Mouse (Mus musculus): Measurements from ENCODE around the gene Hist2h2ac. TPM values are rescaled to one million over a fixed set of nuclear protein-coding genes. Genes with fewer than 3 reads are reported as not detected.
A peak's percentile ranks its signal among the peaks of the same experiment; 100 is the strongest.
"Not testable (repeated sequence)": the region's sequence is repeated elsewhere in the genome, so short reads cannot be mapped to it uniquely, and the experiment has no call there.

The Hist2h2ac gene
- total RNA-seq, 2 experiments from 2014 or later: 12.1 to 12.5 TPM

DNA sequence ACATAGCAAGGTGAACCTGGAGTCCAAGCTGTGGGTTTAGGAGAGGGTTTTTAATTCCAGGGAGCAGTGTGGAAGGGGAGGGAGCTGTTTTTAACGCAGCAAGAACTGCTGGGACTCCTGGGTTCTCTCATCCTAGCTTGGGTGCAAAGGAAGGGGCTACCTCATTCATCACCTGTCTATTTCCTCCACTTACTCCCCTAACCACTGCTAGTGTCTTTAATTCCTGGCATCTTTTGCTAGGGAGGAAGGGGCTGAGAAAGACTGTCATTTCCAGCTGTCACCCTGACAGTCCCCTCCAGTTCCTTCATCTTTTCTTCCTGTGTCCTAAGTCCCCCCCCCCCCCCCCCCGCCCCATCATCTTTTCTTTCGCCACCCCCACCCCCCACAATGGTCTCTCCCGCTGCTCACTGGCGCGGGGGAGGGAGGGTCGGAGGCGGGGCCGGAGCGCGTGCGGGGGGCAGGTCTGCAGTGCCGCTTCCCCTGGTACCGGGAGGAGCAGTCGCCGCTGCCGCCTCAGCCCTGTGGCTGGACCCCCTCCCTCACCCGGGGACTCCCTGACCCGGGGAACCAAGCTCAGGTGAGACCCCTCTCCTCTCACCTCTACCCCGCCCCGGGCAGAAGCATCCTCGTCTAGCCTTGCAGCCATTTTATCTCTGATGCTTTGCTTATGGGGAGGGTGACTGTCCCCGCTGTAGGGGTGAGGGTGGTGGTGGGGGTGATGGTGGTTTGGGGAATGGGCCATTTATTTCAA lies 39.8 kb downstream of the Hist2h2ac start, which contains the start of gene Sv2a:
TSS of gene Sv2a (plus strand) at position 425 of the 751 bp plus-strand sequence.
- DNase-seq: no peak

DNA sequence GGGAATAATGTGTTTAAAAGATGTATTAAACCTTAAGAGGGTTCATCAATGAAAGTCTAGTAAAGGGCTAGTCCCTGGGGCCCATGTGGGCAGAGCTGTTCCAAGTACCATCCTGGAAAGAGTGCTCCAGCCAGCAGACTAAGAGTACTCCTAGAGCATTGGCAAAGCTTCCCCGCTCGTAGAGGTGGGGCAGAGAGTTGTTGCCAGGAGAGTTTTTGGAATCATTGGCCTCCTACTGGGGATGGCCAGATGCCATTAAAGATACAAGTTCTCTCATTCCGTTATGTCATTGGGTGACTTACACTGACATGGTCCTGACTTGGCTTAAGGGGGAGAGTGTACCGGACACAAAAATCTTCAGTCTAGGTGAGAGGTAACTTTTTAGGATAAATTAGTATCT lies 41.1 kb downstream of the Hist2h2ac start:
- peak; percentile 62 for DNase-seq

DNA sequence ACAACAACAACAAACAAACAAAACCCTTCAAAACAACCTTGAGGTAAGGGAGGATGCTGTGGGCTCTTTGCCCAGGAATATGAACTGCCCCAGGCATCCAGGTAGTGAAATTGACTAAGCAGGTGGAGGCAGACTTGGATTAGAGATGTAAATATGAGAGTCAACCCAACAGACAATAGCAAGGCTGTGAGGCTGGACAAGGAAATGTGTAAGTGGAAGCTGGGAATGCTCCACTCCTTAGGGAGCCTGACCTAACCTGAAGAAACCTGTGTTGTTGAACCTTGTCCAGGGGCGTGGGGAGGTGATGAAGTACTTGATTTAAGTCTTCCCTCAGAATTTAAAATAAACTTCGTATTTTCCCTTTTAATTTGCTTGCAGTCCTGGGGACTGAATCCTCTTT lies 41.8 kb downstream of the Hist2h2ac start:
- DNase-seq: no peak

DNA sequence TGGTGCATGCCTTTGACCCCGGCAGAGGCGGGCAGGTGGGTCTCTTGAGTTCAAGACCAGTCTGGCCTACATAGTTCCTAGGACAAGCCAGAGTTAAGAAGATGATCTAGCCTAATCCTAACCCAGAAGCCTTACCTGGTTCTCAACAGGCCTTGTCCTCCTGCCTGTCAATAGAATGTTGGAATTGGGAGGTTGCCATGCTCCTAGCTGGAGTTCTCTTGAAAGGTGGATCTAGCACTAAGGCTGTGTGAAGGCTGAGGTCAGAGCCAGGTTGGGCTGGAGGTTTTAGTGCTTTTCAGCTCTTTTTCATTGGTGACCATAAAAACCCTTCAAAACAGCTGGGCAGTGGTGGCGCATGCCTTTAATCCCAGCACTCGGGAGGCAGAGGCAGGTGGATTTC lies 42.3 kb downstream of the Hist2h2ac start:
- DNase-seq: no peak

DNA sequence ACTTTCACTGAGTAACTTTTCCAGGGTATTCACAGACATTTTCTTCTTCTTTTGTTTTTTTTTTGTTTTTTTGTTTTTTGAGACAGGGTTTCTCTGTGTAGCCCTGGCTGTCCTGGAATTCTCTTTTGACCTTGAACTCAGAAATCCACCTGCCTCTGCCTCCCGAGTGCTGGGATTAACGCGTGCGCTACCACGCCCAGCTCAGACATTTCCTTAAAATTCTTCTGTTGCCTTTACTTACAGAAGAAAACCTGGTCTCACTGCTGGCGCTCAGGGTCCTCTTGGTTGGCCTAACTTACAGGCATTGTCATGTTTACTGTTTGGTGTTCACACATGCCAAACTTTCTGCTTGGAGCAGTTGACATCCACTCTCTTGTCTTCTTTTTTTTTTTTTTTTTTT lies 45.4 kb downstream of the Hist2h2ac start:
- no peak for DNase-seq

DNA sequence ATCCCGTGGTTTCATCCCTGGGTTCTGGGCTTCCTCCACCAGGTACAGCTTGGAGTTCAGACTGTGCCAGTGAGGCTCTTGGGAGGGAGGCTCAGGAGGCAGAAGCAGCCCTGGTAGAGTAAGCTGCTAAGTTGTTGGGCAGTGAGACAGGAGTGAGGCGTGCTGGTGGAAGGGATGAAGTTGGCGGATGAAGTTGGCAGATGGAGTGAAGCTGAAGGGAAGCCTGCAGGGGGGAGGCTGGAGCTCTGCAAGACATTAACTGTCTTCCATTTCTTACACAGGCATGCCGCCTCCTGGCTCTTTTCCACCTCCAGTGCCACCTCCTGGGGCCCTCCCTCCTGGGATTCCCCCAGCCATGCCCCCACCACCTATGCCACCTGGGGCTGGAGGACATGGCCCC lies 46.6 kb downstream of the Hist2h2ac start:
- DNase-seq: not testable (repeated sequence)

DNA sequence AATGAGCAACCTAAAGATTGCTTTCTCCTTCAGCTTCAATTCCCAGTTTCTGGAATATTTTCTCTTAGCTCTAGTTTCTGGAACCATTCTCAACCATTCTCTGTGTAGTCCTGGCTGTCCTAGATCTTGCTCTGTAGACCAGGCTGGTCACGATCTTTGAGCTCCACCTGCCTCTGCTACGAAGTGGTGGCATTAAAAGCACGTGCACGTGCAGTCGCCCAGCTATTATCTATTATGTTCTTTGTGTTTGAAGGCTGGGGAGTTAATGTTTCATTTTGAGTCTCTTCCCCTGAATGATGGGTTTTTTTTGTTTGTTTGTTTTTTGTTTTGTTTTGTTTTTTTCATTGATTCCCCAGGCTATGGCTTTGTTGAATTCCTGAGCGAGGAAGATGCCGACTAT lies 47.5 kb downstream of the Hist2h2ac start:
- DNase-seq: no peak

DNA sequence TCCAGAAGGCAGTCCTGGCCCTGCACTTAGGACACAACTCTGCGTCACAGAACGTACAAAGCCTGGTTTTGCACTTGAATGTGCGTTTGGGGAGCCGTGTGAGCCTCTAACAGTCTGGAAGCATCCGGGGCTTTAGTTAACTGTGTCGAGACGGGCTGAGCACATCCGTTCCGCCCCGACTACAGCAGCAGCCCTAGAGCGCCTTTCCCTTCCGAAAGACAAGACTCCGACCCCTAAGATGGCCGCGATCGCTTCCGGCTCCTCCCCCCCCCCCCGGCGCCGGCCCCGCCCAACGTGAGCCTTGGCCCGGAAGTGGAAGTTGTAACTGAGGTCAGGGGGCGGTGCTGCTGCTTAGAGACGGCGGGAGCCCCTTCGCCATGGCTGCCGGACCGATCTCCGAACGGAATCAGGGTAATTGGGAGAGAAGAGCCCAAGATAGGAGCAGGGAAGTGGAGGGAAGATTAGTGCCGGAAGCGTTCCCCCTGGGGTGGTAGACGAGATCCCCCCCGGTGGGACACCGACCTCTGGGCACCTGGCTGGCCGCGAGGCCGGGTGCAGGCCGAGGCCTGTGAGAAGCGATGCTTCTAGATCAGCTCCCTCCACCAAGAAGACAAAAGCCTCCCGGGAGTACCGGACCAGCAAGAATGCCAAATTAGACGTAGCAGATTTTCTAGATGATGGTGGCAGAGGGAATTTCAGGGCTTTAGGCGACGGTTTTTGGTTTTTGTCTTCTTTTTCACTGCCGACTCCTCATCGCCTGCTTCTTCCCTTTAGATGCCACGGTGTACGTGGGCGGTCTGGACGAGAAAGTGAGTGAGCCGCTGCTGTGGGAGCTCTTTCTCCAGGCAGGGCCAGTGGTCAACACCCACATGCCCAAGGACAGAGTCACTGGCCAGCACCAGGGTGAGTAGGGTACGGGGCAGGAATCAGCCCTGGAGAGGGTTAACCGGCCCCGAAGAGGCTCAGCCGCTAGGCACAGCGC lies 48.2 kb downstream of the Hist2h2ac start, which contains the start of gene Sf3b4:
TSS of gene Sf3b4 (plus strand) at position 136 of the 982 bp plus-strand sequence.
- DNase-seq: peak; percentile 91

DNA sequence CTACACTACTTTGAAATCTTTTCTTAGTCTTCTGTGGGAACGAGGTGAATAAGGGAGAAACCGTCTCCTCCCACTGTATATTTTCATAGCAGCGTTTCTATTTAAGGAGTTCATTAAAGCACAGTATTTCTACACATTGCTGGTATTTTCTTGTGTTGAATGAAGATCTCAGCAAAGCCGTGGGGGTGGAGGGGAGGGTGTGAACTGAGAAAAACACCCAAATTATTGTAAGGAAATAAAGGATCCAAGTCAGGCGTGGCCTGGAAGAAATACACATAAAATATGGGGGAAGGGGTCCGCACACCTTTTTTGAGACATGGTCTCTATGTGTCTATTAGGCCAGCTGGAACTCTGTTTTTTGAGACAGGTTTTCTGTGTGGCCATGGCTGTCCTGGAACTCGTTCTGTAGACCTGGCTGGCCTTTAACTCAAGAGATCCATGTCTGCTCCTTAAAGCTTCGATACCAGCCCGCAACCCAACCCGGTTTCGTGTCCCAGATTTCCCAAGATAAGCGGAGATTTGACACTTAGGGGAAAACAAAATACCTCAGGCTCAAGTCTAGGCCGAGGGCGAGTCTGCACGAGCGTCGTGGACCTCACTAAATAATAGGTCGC lies 49.0 kb downstream of the Hist2h2ac start:
- DNase-seq: no peak

DNA sequence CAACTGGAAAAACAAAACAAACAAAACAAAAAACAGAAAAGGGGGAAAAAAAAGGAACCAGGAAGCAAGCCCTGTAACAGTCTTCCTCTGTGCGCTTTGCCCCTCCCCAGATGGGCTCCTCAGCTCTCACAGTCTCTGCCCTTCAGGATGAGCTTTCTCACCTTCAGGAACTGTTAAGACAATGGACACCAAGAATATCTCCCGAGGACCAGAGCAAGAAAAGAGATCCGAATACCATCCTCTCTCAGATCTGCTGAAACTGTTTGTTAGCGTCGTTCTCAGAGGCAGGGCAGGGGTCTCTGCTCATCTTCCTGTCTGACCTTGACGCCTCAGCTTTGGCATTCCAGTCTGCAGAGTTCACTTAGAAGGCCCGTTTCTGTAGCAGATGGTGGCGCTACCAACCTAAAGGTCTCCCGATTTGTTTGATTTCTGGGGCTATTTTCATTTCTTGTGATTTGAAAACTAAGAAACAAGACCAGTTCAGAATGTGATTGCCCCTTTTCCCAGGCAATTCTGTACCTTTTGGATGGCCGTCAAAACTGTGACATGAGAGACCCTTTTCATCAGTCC lies 49.6 kb downstream of the Hist2h2ac start:
- DNase-seq: no peak

Small RNAs within 50 kb of the gene (microRNA-seq; reads per million reads assigned to microRNA genes)
- gene Gm44492 (ENCODE audit: borderline replicate concordance in 2 of 2) (0 reads per million in 2 experiments), gene Gm47311 (ENCODE audit: borderline replicate concordance in 2 of 2) (0 reads per million in 2 experiments), gene Gm47313 (ENCODE audit: borderline replicate concordance in 2 of 2) (0 reads per million in 2 experiments)

Other genes with a start within 250 kb of the Hist2h2ac start
- gene Plekho1, start 224.9 kb downstream of the Hist2h2ac start, total RNA-seq (2021): 10 to 100 TPM; 23.2 to 39.8 TPM
- 10 to 100 TPM; 17.0 to 22.2 TPM for gene Vps45, start 162.4 kb downstream of the Hist2h2ac start, total RNA-seq (2021)
- gene Otud7b, start 116.4 kb downstream of the Hist2h2ac start, total RNA-seq (2021): 10 to 100 TPM; 52.5 to 54.4 TPM
- 1 to 10 TPM; 2.5 to 4.1 TPM for gene Mtmr11, start 58.9 kb downstream of the Hist2h2ac start, total RNA-seq (2021)
- 10 to 100 TPM in 1 of 2 experiments, 1 to 10 TPM in 1; 8.8 to 10.3 TPM for gene Sf3b4, start 48.5 kb downstream of the Hist2h2ac start, total RNA-seq (2021)
- 1 to 10 TPM in 1 of 2 experiments, under 1 TPM in 1; 0.92 to 1.3 TPM for gene Sv2a, start 39.7 kb downstream of the Hist2h2ac start, total RNA-seq (2021)
- 10 to 100 TPM; 22.4 to 28.2 TPM for gene Bola1, start 1.2 kb downstream of the Hist2h2ac start, total RNA-seq (2021)
- gene Hist2h2ab, start 1.0 kb downstream of the Hist2h2ac start, total RNA-seq (2021): 1 to 10 TPM; 1.7 TPM
- 1 to 10 TPM; 4.5 to 5.3 TPM for gene Hist2h2be, start 239 bp upstream of the Hist2h2ac start, total RNA-seq (2021)
- gene Hist2h3c2, start 18.2 kb upstream of the Hist2h2ac start, total RNA-seq (2021): 10 to 100 TPM in 1 of 2 experiments, 1 to 10 TPM in 1; 7.1 to 11.4 TPM
- 100 to 1,000 TPM; 213 to 222 TPM for gene Hist2h2aa2, start 19.4 kb upstream of the Hist2h2ac start, total RNA-seq (2021)
- 1 to 10 TPM; 4.9 to 5.7 TPM for gene Hist2h2aa1, start 24.6 kb upstream of the Hist2h2ac start, total RNA-seq (2021)
- gene Hist2h3c1, start 25.8 kb upstream of the Hist2h2ac start, total RNA-seq (2021): not detected
- gene Hist2h4, start 42.4 kb upstream of the Hist2h2ac start, total RNA-seq (2021): 1 to 10 TPM; 7.5 to 8.7 TPM
- 10 to 100 TPM; 24.6 to 29.5 TPM for gene Hist2h3b, start 47.8 kb upstream of the Hist2h2ac start, total RNA-seq (2021)
- gene Hist2h2bb, start 48.9 kb upstream of the Hist2h2ac start, total RNA-seq (2021): 10 to 100 TPM; 30.8 to 37.0 TPM
- under 1 TPM; 0.33 to 0.40 TPM for gene Fcgr1, start 73.1 kb upstream of the Hist2h2ac start, total RNA-seq (2021)
- gene BC107364, start 231.4 kb upstream of the Hist2h2ac start, total RNA-seq (2021): not detected